Mouse (Mus musculus) embryonic facial prominence, embryonic 15.5 days (tissue): ENCODE measurements around the gene Catsper2. TPM values are rescaled to one million over a fixed set of nuclear protein-coding genes. Genes with fewer than 3 reads are reported as not detected.
A peak's percentile ranks its signal among the peaks of the same experiment; 100 is the strongest.

Experiments
- ATAC-seq: fragments of 200-750 bp; cut with Nextera tagmentation; 2 replicates; pipeline ENCODE4 v1.8.0; 2017; ENCODE audit warnings: low read depth, moderate TSS enrichment; ENCODE audit not compliant: insufficient number of reproducible peaks, low FRiP score, low TSS enrichment
- H3K27ac ChIP-seq: fragments of 300-500 bp; sonication (generic); replicated peaks from 2 replicates; pipeline ENCODE4 v1.5.1; 2015; ENCODE audit warnings: mild to moderate bottlenecking, inconsistent platforms
- H3K27me3 ChIP-seq: fragments of 300-500 bp; sonication (generic); 2 replicates; pipeline ENCODE4 v1.6.1; 2015; ENCODE audit warnings: inconsistent platforms
- H3K36me3 ChIP-seq: fragments of 300-500 bp; sonication (generic); 2 replicates; pipeline ENCODE4 v1.6.1; 2015; ENCODE audit warnings: mild to moderate bottlenecking, inconsistent platforms
- H3K4me1 ChIP-seq: fragments of 300-500 bp; sonication (generic); 2 replicates; pipeline ENCODE4 v1.6.1; 2015; ENCODE audit warnings: inconsistent platforms
- H3K4me2 ChIP-seq: fragments of 300-500 bp; sonication (generic); replicated peaks from 2 replicates; pipeline ENCODE4 v1.6.1; 2015; ENCODE audit warnings: mild to moderate bottlenecking, inconsistent platforms
- H3K4me3 ChIP-seq: fragments of 300-500 bp; sonication (generic); replicated peaks from 2 replicates; pipeline ENCODE4 v1.5.1; 2015; ENCODE audit warnings: mild to moderate bottlenecking, inconsistent platforms
- H3K9ac ChIP-seq: fragments of 300-500 bp; sonication (generic); 2 replicates; pipeline ENCODE4 v1.6.1; 2015; ENCODE audit warnings: inconsistent platforms
- H3K9me3 ChIP-seq: fragments of 300-500 bp; sonication (generic); replicated peaks from 2 replicates; pipeline ENCODE4 v1.6.1; 2016; ENCODE audit warnings: inconsistent platforms
- WGBS: fragments of 180-500 bp; shearing (Covaris S2); methylation state at CpG from one replicate; pipeline ENCODE4 v1.1.7; 2015; 5-methylcytosine and 5-hydroxymethylcytosine counted together
- polyA plus RNA-seq: library from polyadenylated mRNA; unstranded; fragments of >200 nt; fragmentation: Nextera tagmentation; extraction: Ambion mirVana; gene quantifications from 2 replicates; pipeline ENCODE4 v1.2.1, GENCODE M21; 2015

The Catsper2 gene
- polyA plus RNA-seq, 1 experiment from 2014 or later, result 3.3 TPM

GRCm38 (mm10) chr2:121448136-121448535, 34.5 kb upstream of the Catsper2 start:
- no peaks in the 10 kb centered on the region for H3K27me3 ChIP-seq
- H3K27ac ChIP-seq, result peak overlapping the region; percentile 98
- WGBS, result 13% methylated on average over 9 of the region's 9 CpGs
- peaks cover 30% of the 10 kb centered on the region for H3K4me1 ChIP-seq
- peaks cover 19% of the 10 kb centered on the region for H3K36me3 ChIP-seq
- H3K4me2 ChIP-seq, result peak overlapping the region; percentile 82
- peak overlapping the region; percentile 99 for H3K4me3 ChIP-seq
- peak overlapping the region; percentile 47 for H3K9ac ChIP-seq
- ATAC-seq, result no peak
- H3K9me3 ChIP-seq, result no peaks in the 10 kb centered on the region

DNA sequence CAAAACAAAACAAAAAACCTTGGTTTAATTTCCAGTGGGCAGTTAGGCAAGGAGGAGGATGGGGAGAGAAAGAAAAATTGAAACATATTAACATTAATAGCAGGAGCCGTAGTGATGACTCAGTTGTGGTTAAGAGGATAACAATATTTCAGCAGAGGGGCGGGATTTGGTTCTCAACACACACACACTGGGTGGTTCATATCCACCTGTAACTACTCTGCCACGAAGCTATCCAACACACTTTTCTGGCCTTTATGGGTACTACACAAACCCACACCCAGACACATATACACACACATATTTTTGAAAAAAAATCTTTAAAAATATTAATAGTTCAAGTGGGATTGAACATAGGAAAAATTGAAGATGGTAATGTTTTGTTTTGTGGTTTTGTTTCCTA, 33.4 kb upstream of the Catsper2 start:
- 76% methylated on average over 3 of the region's 3 CpGs for WGBS
- Histone ChIP-seq H3K36me3 (peaks cover 8% of the 10 kb centered on the region; the same call in 1 of the 2 replicates), H3K4me3 (no peak overlapping the region), H3K27ac (no peak overlapping the region), H3K9ac (no peak overlapping the region), H3K4me2 (no peak overlapping the region), H3K9me3 (no peaks in the 10 kb centered on the region), H3K4me1 (peaks cover 31% of the 10 kb centered on the region), H3K27me3 (peaks cover 3% of the 10 kb centered on the region; the same call in 1 of the 2 replicates)
- ATAC-seq, result no peak

- Histone ChIP-seq H3K27me3 (peaks cover 3% of the 10 kb centered on the region; the same call in 1 of the 2 replicates), H3K27ac (no peak overlapping the region), H3K9me3 (no peaks in the 10 kb centered on the region), H3K4me1 (peaks cover 35% of the 10 kb centered on the region), H3K36me3 (peaks cover 7% of the 10 kb centered on the region; the same call in 1 of the 2 replicates), H3K4me2 (no peak overlapping the region), H3K9ac (no peak overlapping the region), H3K4me3 (no peak overlapping the region)
- 83% methylated on average over 4 of the region's 4 CpGs for WGBS
- no peak for ATAC-seq
Measured at GRCm38 (mm10) chr2:121446506-121446905, 32.9 kb upstream of the Catsper2 start.

DNA sequence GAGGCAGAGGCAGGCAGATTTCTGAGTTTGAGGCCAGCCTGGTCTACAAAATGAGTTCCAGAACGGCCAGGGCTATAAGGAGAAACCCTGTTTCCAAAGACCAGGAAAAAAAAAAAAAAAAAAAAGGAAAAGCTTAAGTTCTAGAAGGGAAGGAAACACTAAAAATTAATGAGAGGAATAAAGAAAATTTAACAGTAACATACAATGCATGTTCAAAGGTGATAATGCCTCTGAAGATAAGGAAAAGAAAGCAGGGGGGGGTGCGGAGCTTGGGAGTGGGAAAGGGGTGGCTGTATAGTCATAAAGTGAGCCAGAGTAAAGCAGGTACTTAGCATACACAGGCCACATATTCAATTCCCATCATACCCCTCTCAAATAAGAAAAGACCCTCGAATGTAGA, 31.5 kb upstream of the Catsper2 start:
- no peaks in the 10 kb centered on the region for H3K9me3 ChIP-seq
- no peak overlapping the region for H3K27ac ChIP-seq
- no peaks in the 10 kb centered on the region for H3K36me3 ChIP-seq
- ATAC-seq, result no peak
- peaks cover 3% of the 10 kb centered on the region; the same call in 1 of the 2 replicates for H3K27me3 ChIP-seq
- H3K4me2 ChIP-seq, result no peak overlapping the region
- no peak overlapping the region for H3K9ac ChIP-seq
- WGBS, result 85% methylated on average over 3 of the region's 3 CpGs
- peaks cover 23% of the 10 kb centered on the region for H3K4me1 ChIP-seq
- no peak overlapping the region for H3K4me3 ChIP-seq

DNA sequence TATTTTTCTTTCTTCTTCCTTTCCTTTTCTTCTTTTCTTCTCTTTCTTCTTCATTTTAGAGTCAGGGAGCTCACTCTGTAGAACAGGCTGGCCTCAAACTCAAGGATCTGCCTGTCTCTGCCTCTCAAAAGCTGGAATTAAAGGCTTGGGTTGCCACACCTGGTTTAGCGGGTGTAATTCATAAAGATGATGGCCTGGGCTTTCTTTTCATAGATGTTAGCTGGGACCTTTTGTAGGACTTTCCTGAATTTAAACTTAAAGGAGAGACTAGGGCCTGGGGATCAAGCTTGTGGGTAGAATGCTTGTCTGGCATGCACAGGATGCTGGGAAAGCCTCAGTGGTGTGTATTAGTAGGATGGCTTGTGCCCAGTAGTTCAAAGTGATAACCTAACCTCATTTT, 30.6 kb upstream of the Catsper2 start, which contains the start of gene Ell3:
Ell3 (minus strand) TSS at position 101 of the 400 bp plus-strand sequence.
- H3K4me1 ChIP-seq, result peaks cover 21% of the 10 kb centered on the region
- H3K4me3 ChIP-seq, result peak within 1 kb of the TSS; percentile 50; the same call in 1 of the 2 replicates
- H3K27me3 ChIP-seq, result peaks cover 3% of the 10 kb centered on the region; the same call in 1 of the 2 replicates
- H3K4me2 ChIP-seq, result peak within 1 kb of the TSS; percentile 95
- WGBS, result 83% methylated on average over 1 of the region's 1 CpGs
- ATAC-seq, result no peak
- H3K36me3 ChIP-seq, result peaks cover 6% of the 10 kb centered on the region
- no peaks in the 10 kb centered on the region for H3K9me3 ChIP-seq
- H3K9ac ChIP-seq, result no peak within 1 kb of the TSS
- H3K27ac ChIP-seq, result peak within 1 kb of the TSS; percentile 28; the same call in 1 of the 2 replicates

DNA sequence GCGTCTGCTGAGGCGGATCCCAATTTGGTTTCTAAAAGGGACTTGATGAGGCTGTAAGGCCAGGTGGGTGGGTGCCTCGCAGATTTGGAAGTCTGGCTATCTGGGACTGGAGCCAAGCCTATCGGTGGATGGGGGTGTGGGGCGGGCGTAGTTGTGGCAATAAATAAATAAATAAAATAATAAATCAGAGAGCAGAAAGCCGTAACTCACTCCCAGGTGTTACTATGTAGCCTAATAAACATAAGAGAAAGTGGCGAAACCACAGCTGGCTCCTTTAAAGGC, 29.4 kb upstream of the Catsper2 start:
- H3K4me2 ChIP-seq, result peak overlapping the region; percentile 95
- peaks cover 17% of the 10 kb centered on the region for H3K36me3 ChIP-seq
- 16% methylated on average over 8 of the region's 8 CpGs for WGBS
- no peaks in the 10 kb centered on the region for H3K9me3 ChIP-seq
- peaks cover 3% of the 10 kb centered on the region; the same call in 1 of the 2 replicates for H3K27me3 ChIP-seq
- no peak overlapping the region; the same call in 1 of the 2 replicates for H3K9ac ChIP-seq
- peaks cover 20% of the 10 kb centered on the region for H3K4me1 ChIP-seq
- no peak for ATAC-seq
- peak overlapping the region; percentile 50 for H3K4me3 ChIP-seq
- peak overlapping the region; percentile 28; the same call in 1 of the 2 replicates for H3K27ac ChIP-seq

- H3K36me3 ChIP-seq, result peaks cover 23% of the 10 kb centered on the region
- H3K27me3 ChIP-seq, result peaks cover 3% of the 10 kb centered on the region; the same call in 1 of the 2 replicates
- 1% methylated on average over 30 of the region's 30 CpGs for WGBS
- H3K4me3 ChIP-seq, result peak overlapping the region; percentile 50
- peak overlapping the region; percentile 95 for H3K4me2 ChIP-seq
- peak overlapping the region; percentile 37 for H3K9ac ChIP-seq
- no peaks in the 10 kb centered on the region for H3K9me3 ChIP-seq
- H3K4me1 ChIP-seq, result peaks cover 16% of the 10 kb centered on the region
- peak overlapping the region; percentile 28; the same call in 1 of the 2 replicates for H3K27ac ChIP-seq
- ATAC-seq, result peak; percentile 84
Measured at GRCm38 (mm10) chr2:121442259-121443067, 28.9 kb upstream of the Catsper2 start.

GRCm38 (mm10) chr2:121441800-121442199, 28.2 kb upstream of the Catsper2 start:
- ATAC-seq, result peak; percentile 58; the same call in 1 of the 2 replicates
- H3K27ac ChIP-seq, result no peak overlapping the region

DNA sequence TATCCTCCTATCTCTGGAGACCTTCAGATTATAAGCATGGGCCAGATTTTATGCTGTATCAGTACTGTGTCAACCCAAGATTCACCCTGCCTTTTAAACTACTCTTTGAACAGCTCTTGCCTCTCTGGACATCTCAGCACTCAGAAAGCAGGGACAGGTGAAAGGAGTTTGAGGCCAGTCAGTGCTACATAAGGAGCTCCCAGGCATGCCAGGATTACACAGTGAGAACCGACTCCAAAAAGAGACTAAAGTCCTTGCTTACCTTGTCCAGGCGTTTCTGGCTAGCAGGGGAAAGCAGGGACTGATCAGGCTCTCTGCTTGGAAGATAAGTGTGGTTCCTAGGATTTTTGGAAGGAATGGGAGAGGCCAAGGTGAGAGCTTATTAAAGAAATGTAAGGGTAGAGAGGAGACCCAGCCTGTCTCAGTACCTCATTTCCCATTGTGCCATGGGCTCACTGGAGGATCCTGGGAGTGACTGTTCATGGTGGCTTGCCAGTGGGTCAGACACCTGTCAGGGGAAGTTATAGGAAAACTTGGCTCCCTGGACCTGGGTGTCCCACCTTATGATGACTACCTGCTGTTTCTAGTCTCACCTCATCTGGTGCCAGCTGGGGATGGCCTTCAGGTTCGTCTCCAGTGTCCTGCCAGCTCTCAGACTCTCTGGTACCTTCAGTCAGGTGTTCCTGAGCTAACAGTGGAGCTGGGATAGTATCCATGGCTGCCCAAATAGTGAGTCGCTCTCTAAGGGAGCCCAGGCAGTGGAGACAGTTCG, 27.4 kb upstream of the Catsper2 start:
- H3K4me2 ChIP-seq, result no peak overlapping the region
- peaks cover 31% of the 10 kb centered on the region for H3K36me3 ChIP-seq
- WGBS, result 57% methylated on average over 5 of the region's 5 CpGs
- H3K27me3 ChIP-seq, result peaks cover 3% of the 10 kb centered on the region; the same call in 1 of the 2 replicates
- H3K9ac ChIP-seq, result no peak overlapping the region
- H3K4me3 ChIP-seq, result no peak overlapping the region
- ATAC-seq, result no peak
- no peak overlapping the region for H3K27ac ChIP-seq
- H3K9me3 ChIP-seq, result no peaks in the 10 kb centered on the region
- H3K4me1 ChIP-seq, result peaks cover 16% of the 10 kb centered on the region

More at GRCm38 (mm10) chr2:121441800-121442199, 28.2 kb upstream of the Catsper2 start:
- peak overlapping the region; percentile 95 for H3K4me2 ChIP-seq
- no peaks in the 10 kb centered on the region for H3K9me3 ChIP-seq
- peaks cover 16% of the 10 kb centered on the region for H3K4me1 ChIP-seq
- H3K9ac ChIP-seq, result peak overlapping the region; percentile 37
- peak overlapping the region; percentile 50 for H3K4me3 ChIP-seq
- H3K27me3 ChIP-seq, result peaks cover 3% of the 10 kb centered on the region; the same call in 1 of the 2 replicates
- 4% methylated on average over 11 of the region's 11 CpGs for WGBS
- H3K36me3 ChIP-seq, result peaks cover 28% of the 10 kb centered on the region

- WGBS, result 76% methylated on average over 4 of the region's 4 CpGs
- Histone ChIP-seq H3K9ac (no peak overlapping the region), H3K27me3 (peaks cover 3% of the 10 kb centered on the region; the same call in 1 of the 2 replicates), H3K4me1 (peaks cover 16% of the 10 kb centered on the region), H3K4me2 (no peak overlapping the region), H3K27ac (no peak overlapping the region), H3K4me3 (no peak overlapping the region), H3K9me3 (no peaks in the 10 kb centered on the region), H3K36me3 (peaks cover 42% of the 10 kb centered on the region)
- no peak for ATAC-seq
Measured at GRCm38 (mm10) chr2:121439746-121440145, 26.2 kb upstream of the Catsper2 start.

GRCm38 (mm10) chr2:121434854-121435253, 21.3 kb upstream of the Catsper2 start:
- no peak for ATAC-seq
- Histone ChIP-seq H3K9ac (no peak overlapping the region), H3K27me3 (no peaks in the 10 kb centered on the region), H3K4me1 (no peaks in the 10 kb centered on the region), H3K4me2 (no peak overlapping the region), H3K27ac (no peak overlapping the region), H3K4me3 (no peak overlapping the region), H3K36me3 (peaks cover 90% of the 10 kb centered on the region), H3K9me3 (no peaks in the 10 kb centered on the region)
- WGBS, result 98% methylated on average over 1 of the region's 1 CpGs
